In genomic region chr16:94227328-94228018, GRCm38 (mm10) we compare ENCODE assay signal across 8 mouse cellular contexts.
DNase-seq lines count a peak whose midpoint lies in the region; ATAC-seq lines count a peak whose summit lies in the region.

No protein-coding gene starts in this region.

- ATAC-seq in hindbrain, embryonic 16.5 days, result peak; percentile 90
- ATAC-seq in limb, embryonic 11.5 days (ENCODE audit: insufficient number of reproducible peaks, low FRiP score, low TSS enrichment, low read depth), result peak; percentile 80; the same call in 1 of the 2 replicates
- no peak for ATAC-seq in megakaryocyte, adult 5-6 weeks (ENCODE audit: poor library complexity, severe bottlenecking)
- ATAC-seq in megakaryocyte progenitor cell, adult 5-6 weeks (replicated peaks; ENCODE audit: poor library complexity), result no peak

- no peak overlapping the region for H3K9ac ChIP-seq in hindbrain, embryonic 16.5 days (ENCODE audit: low read depth, low read length)
- no peak overlapping the region for H3K9ac ChIP-seq in limb, embryonic 11.5 days (ENCODE audit: low read length)

- H3K36me3 ChIP-seq in hindbrain, embryonic 16.5 days (ENCODE audit: control insufficient read depth, insufficient read depth, low read length), result no peaks in the 10 kb centered on the region
- H3K36me3 ChIP-seq in limb, embryonic 11.5 days (ENCODE audit: control insufficient read depth, insufficient read depth, low read length), result no peaks in the 10 kb centered on the region

- DNase-seq in R1 (ENCODE audit: low read depth, low spot score), result peak; percentile 47
- DNase-seq in cerebellum, adult 9-10 months, result peak; percentile 79
- DNase-seq in forelimb bud, embryonic 11.5 days (ENCODE audit: low read depth, low spot score), result peak; percentile 90
- DNase-seq in limb, embryonic 11.5 days (ENCODE audit: low spot score), result peak; percentile 90
- peak; percentile 44 for DNase-seq in right cerebral cortex, postnatal 4 days

- no peaks in the 10 kb centered on the region for H3K9me3 ChIP-seq in hindbrain, embryonic 16.5 days (ENCODE audit: control insufficient read depth, low read length)
- H3K9me3 ChIP-seq in limb, embryonic 11.5 days (ENCODE audit: control insufficient read depth, low read length), result no peaks in the 10 kb centered on the region

- peak overlapping the region; percentile 18; the same call in 1 of the 2 replicates for H3K4me2 ChIP-seq in hindbrain, embryonic 16.5 days (ENCODE audit: low read length)
- H3K4me2 ChIP-seq in limb, embryonic 11.5 days (ENCODE audit: low read depth, severe bottlenecking), result peak overlapping the region; percentile 8; the same call in 1 of the 2 replicates

- 9% methylated on average over 18 of the region's 18 CpGs for WGBS in hindbrain, embryonic 16.5 days
- 12% methylated on average over 18 of the region's 18 CpGs for WGBS in limb, embryonic 11.5 days

- H3K4me1 ChIP-seq in hindbrain, embryonic 16.5 days (ENCODE audit: control insufficient read depth, insufficient read depth, low read depth, low read length), result no peaks in the 10 kb centered on the region; the same call in 1 of the 2 replicates
- peaks cover 27% of the 10 kb centered on the region for H3K4me1 ChIP-seq in limb, embryonic 11.5 days (ENCODE audit: control insufficient read depth, insufficient read depth, low read length)

- H3K27me3 ChIP-seq in hindbrain, embryonic 16.5 days (replicated peaks; ENCODE audit: control insufficient read depth, insufficient read depth, low read length), result peaks cover 35% of the 10 kb centered on the region
- no peaks in the 10 kb centered on the region; the same call in 1 of the 2 replicates for H3K27me3 ChIP-seq in limb, embryonic 11.5 days (ENCODE audit: control insufficient read depth, insufficient read depth, low read length)

- H3K27ac ChIP-seq in hindbrain, embryonic 16.5 days (ENCODE audit: low read depth, low read length), result no peak overlapping the region
- H3K27ac ChIP-seq in limb, embryonic 11.5 days (replicated peaks; ENCODE audit: low read depth, low read length), result no peak overlapping the region

- H3K4me3 ChIP-seq in hindbrain, embryonic 16.5 days (ENCODE audit: low read length), result no peak overlapping the region
- H3K4me3 ChIP-seq in limb, embryonic 11.5 days (ENCODE audit: low read depth, low read length), result no peak overlapping the region

Comparison
In these comparisons a context has a peak if more than half of its experiments do, and no peak if none do; other contexts are left out.
1. ATAC-seq: peak in hindbrain, embryonic 16.5 days (single experiment) and limb, embryonic 11.5 days (single experiment); none in megakaryocyte, adult 5-6 weeks (single experiment) and megakaryocyte progenitor cell, adult 5-6 weeks (single experiment).
2. Peak in every context shown above with its lines, with median percentiles within 50 percentile points of each other: DNase-seq.